Mouse (Mus musculus) monocyte, adult 2 months (primary cell): Measurements from ENCODE around the gene Clnk.

ENCODE experiments used
- DNase-seq, 2 experiments: peaks; one replicate each; pipeline ENCODE4 v3.0.0; 2022; ENCODE audit warnings: low spot score in 2 of 2, low read depth in 1 of 2

The Clnk gene

GRCm38 (mm10) chr5:38857591-38857990 lies 19.0 kb downstream of the Clnk start:
- no peak for DNase-seq

- no peak for DNase-seq
These were observed 26.4 kb downstream of the Clnk start for GRCm38 (mm10) chr5:38850171-38850570.

- DNase-seq = no peak
These were observed 31.1 kb downstream of the Clnk start for GRCm38 (mm10) chr5:38845529-38845928.

GRCm38 (mm10) chr5:38844312-38844711 lies 32.3 kb downstream of the Clnk start:
- no peak for DNase-seq

GRCm38 (mm10) chr5:38839981-38840380 lies 36.6 kb downstream of the Clnk start:
- no peak for DNase-seq

GRCm38 (mm10) chr5:38827310-38827709 lies 49.3 kb downstream of the Clnk start:
- DNase-seq = no peak

- DNase-seq = no peak
These were observed 50.0 kb downstream of the Clnk start for GRCm38 (mm10) chr5:38826586-38826985.

GRCm38 (mm10) chr5:38824132-38824965 lies 52.3 kb downstream of the Clnk start:
- no peak for DNase-seq

GRCm38 (mm10) chr5:38813391-38814109 lies 63.1 kb downstream of the Clnk start:
- DNase-seq = no peak

- no peak for DNase-seq
These were observed 63.7 kb downstream of the Clnk start for GRCm38 (mm10) chr5:38812916-38813315.

GRCm38 (mm10) chr5:38812386-38812785 lies 64.2 kb downstream of the Clnk start:
- DNase-seq = no peak

- no peak for DNase-seq
These were observed 77.7 kb downstream of the Clnk start for GRCm38 (mm10) chr5:38798910-38799309.

- DNase-seq = no peak
These were observed 81.5 kb downstream of the Clnk start for GRCm38 (mm10) chr5:38795139-38795538.

GRCm38 (mm10) chr5:38791116-38791515 lies 85.5 kb downstream of the Clnk start:
- DNase-seq = no peak

- DNase-seq = no peak
These were observed 87.8 kb downstream of the Clnk start for GRCm38 (mm10) chr5:38788820-38789219.

GRCm38 (mm10) chr5:38787851-38788520 lies 88.6 kb downstream of the Clnk start:
- no peak for DNase-seq

- DNase-seq = no peak
These were observed 90.5 kb downstream of the Clnk start for GRCm38 (mm10) chr5:38786126-38786525.

GRCm38 (mm10) chr5:38785686-38786085 lies 90.9 kb downstream of the Clnk start:
- no peak for DNase-seq

- peak in 1 of 2 experiments; percentile 10 for DNase-seq
These were observed 94.8 kb downstream of the Clnk start for GRCm38 (mm10) chr5:38781813-38782212.

GRCm38 (mm10) chr5:38780631-38781030 lies 96.0 kb downstream of the Clnk start:
- no peak for DNase-seq

GRCm38 (mm10) chr5:38780045-38780444 lies 96.6 kb downstream of the Clnk start:
- DNase-seq = no peak

GRCm38 (mm10) chr5:38775500-38775899 lies 101.1 kb downstream of the Clnk start:
- no peak for DNase-seq
